Mouse (Mus musculus): ENCODE results near the gene Heg1.

The Heg1 gene

DNA sequence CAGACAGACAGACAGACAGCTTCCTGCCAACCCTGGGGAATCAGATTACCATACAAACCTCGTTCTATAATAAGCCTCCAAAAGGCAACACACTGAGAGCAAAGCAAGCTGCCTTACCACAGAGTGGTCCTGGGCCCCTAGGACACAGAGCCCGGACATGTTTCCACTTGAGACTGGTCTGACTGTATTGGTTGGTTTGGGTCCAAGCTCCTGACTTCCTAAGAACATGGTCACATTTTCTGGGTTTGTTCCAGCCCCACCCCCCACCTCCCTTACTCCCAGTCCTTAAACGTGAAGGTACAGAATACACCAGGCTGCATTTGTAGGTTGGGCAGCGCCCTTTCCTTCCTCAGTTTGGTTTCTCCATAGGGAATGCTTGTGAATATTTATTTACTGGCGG lies 57.6 kb downstream of the Heg1 start:
- DNase-seq (ENCODE audit: low read depth, low spot score), result no peak

- DNase-seq (ENCODE audit: low read depth, low spot score), result no peak
Measured at GRCm38 (mm10) chr16:33742233-33742632, 58.1 kb downstream of the Heg1 start.

DNA sequence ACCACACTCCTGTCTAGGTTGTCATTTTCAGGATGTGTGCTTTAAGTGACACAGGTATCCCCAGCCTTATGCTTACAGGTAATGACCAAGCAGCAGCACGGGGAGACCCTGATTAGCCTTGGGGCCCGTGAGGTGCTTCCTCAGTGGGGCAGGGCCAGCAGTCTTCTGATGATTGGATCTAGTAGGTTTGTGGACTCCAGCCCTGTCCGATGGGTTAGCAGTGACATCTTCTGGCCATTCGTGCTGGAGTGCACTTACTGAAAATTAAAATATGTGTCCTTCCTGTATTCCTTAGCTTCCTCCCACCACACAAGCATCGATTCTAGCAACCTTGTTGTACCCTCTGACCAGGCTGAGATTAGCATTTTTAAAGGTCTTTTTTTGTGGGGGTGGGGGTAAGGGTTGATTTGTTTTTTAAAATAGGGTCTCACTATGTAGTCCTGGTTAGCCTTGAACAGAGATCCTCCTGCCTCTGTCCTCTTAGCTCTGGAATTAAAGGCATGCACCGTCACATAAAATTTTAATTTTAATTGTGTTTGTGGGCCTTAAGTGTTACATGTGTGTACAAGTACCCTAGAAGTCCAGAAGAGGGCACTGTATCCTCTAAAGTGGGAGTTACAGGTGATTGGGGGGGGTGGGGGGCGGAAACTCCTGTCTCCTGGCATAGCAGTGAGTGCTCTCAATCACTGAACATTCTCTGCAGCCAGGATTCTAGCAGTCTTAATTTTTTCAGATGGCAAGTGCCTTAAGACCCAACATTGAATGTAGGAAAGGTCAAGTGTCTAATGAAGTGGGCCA lies 60.7 kb downstream of the Heg1 start:
- no peak for DNase-seq (ENCODE audit: low read depth, low spot score)

DNA sequence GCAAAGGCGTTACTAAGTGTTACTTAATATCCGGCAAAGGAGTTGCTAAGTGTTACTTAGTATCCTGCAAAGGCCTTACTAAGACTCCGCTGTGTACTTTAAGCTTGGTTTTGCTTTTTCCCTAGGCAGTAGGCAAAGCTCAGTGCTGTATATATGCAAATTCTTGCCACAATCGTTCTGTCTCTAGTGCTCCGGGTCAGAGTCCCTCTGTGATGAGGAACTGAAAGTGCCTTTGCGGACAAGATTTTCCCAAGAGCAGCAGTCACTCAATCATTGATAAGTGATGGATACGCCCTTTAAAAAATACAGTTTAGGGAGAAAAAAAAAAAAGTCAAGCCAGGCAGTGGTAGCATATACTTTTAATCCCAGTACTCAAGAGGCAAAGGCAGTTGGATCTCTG lies 61.3 kb downstream of the Heg1 start:
- DNase-seq (ENCODE audit: low read depth, low spot score), result no peak

GRCm38 (mm10) chr16:33746074-33746676 lies 62.0 kb downstream of the Heg1 start:
- no peak for DNase-seq (ENCODE audit: low read depth, low spot score)

GRCm38 (mm10) chr16:33747346-33747954 lies 63.3 kb downstream of the Heg1 start:
- DNase-seq (ENCODE audit: low read depth, low spot score), result no peak

DNA sequence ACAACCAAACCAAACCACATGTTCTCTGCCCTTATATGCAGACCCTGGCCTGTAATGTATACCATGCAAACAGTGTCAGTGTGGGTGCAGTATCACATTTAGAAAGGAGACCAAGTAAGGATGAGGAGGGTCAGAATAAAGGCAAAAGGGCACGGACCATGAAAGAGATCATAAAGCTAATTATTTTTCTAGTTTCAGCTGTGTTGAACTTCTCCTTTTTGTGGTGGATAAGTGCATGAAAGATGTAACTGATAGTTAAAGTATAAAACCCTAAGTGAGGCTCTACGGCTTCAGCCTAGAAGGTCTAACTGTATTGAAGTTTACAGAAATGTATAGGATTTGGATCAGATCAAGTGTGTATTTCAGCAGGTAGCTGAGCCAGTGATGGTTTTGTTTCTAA lies 63.8 kb downstream of the Heg1 start:
- DNase-seq (ENCODE audit: low read depth, low spot score), result no peak

- no peak for DNase-seq (ENCODE audit: low read depth, low spot score)
Measured at GRCm38 (mm10) chr16:33751152-33751551, 67.0 kb downstream of the Heg1 start.

GRCm38 (mm10) chr16:33751590-33751989 lies 67.4 kb downstream of the Heg1 start:
- DNase-seq (ENCODE audit: low read depth, low spot score), result no peak

DNA sequence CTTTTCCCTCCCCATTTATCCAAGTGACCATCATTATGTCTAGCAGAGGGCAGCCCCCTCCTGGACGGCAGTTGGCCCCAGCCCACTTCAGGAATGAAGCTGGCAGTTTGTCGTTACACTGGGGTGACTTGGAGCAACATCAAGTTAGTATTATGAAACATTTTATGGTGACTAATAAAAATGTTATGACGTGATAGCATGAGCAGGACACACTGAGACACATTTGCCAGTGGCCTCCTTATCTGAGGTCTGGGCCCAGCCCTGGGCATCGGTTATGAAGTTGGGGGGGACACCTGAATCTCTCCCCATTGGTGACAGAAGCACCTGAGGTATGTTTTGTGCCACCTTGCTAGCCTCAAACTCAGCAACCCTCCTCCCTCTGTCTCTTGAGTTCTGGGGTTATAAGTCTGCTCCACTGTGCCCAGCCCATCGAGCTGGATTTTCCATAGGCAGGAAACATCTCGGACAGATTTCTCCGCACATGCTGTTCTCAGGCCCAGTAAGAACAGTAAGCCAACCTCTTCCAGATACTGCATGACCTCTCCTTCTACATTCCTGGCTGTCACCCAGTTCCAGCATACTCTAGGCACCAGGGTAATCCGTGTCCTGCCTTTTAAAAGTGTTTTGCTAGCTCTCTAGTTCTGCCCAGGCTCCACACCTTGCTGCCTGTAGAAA lies 68.9 kb downstream of the Heg1 start:
- no peak for DNase-seq (ENCODE audit: low read depth, low spot score)

DNA sequence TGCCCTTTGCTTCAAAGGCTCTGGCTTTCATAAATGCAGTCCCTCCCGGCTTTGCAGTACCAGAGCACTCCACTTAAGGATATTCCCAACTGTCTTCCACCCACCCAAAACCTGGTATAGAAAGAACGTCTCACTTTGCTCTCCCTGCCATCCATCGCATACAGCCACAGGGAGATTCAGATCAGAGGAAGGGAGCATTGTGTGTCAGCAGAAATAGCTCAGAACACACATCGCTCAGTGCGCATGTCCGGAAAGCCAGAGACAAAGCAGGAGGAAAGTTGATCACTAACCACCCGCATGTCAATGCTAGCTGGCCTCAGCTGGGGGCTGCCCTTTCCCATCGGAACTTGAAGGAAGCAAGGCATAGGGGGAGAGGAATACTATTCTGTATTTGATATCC lies 71.1 kb downstream of the Heg1 start:
- no peak for DNase-seq (ENCODE audit: low read depth, low spot score)

GRCm38 (mm10) chr16:33755961-33756360 lies 71.8 kb downstream of the Heg1 start:
- no peak for DNase-seq (ENCODE audit: low read depth, low spot score)

GRCm38 (mm10) chr16:33756396-33756795 lies 72.2 kb downstream of the Heg1 start:
- no peak for DNase-seq (ENCODE audit: low read depth, low spot score)

DNA sequence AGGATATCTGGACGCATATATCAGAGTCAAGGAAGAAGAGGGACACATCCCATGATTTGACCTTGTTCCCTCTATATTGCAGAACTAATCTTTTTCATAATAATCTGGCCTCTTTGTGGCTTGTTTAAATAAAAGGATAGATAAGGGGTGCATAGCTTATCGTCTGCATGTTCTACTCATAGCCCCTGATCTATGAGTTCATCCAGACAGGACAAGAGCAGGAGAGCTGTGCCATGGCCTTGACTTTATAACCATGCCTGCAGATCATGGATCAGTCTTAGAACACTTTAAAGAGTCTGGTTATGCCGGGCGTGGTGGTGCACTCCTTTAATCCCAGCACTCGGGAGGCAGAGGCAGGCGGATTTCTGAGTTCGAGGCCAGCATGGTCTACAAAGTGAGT lies 75.0 kb downstream of the Heg1 start:
- DNase-seq (ENCODE audit: low read depth, low spot score), result no peak

GRCm38 (mm10) chr16:33760542-33760941 lies 76.4 kb downstream of the Heg1 start:
- DNase-seq (ENCODE audit: low read depth, low spot score), result no peak

DNA sequence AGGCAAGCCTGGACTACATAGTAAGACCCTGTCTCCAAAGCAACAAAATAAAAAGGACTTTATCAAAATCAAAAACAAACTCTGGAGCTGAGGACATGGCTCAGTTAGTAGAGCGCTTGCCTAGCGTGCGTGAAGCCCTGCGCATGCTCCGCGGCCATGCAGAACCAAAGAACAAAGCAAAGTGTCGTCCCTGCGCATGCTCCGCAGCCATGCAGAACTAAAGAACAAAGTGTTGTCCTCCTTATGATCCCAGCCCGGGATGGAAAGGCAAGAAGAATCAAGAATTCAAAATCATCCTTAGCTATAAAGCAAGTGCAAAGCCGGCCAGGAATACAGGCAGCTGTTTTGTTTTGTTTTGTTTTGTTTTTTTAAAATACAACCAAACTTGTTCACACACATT lies 76.8 kb downstream of the Heg1 start:
- DNase-seq (ENCODE audit: low read depth, low spot score), result no peak

- DNase-seq (ENCODE audit: low read depth, low spot score), result no peak
Measured at GRCm38 (mm10) chr16:33764501-33765193, 80.5 kb downstream of the Heg1 start.

GRCm38 (mm10) chr16:33765477-33765876 lies 81.3 kb downstream of the Heg1 start:
- DNase-seq (ENCODE audit: low read depth, low spot score), result no peak

GRCm38 (mm10) chr16:33766309-33766708 lies 82.1 kb downstream of the Heg1 start:
- no peak for DNase-seq (ENCODE audit: low read depth, low spot score)

DNA sequence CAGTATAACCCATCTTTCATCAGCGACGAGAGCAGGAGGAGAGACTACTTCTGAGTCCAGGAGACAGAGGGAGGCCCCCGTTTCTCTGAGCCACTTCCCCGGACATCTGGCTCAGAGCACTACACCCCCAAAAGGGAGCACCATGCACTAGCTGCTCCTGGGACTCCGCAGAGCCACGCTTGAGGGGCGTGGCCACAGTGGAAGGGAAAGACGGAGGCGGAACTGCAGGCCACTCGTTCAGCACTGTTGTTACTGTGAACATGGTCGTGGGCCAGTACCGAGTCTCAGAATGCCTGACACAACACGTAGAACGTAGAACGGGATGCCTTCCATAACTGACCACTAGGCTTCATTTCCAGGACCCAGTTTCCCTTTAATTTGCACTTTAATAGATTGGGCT lies 82.6 kb downstream of the Heg1 start:
- DNase-seq (ENCODE audit: low read depth, low spot score), result no peak

DNA sequence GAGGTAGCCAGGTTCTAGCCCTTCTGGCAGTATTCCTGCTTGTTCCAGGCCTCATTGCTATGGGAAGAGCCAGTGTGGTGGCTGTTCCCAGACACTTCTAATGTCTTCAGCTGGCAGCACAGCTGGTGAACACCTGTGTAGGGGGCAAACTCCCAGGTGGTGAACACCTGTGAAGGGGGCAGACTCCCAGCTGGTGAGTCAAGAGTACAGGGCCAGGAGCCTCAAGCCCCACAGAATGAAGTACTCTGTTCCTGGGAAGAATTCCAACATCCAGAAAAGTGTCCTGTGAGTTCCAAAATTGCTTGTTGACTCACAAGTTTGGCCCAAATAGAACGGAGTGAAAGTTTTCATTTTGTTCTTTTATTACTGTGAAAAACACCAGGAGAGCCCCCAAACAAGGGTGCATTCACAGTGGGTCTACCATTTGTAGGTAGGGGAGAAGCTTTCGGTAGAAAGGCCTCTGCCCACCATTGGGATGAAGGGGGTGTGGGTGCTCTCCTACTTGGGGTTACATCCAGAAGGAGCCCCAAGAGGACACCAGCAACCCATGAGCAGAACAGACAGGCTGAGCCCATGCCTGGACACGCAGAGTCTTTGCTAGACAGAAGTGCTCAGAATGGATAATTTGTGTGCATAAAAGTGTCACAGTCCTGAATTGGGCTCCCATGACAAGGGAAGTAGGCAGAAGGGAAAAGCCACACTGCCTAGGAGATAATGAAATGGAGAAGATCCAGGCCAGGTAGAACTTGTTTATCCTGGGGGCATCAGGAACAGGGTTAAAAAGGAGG lies 84.5 kb downstream of the Heg1 start:
- no peak for DNase-seq (ENCODE audit: low read depth, low spot score)
